Mouse (Mus musculus): Measurements from ENCODE around the gene Ppp6r2. TPM values are rescaled to one million over a fixed set of nuclear protein-coding genes. Genes with fewer than 3 reads are reported as not detected.

Gene Ppp6r2
- 29.1 and 41.4 TPM in 2 replicates for polyA plus RNA-seq (2012; rRNA removed)

DNA sequence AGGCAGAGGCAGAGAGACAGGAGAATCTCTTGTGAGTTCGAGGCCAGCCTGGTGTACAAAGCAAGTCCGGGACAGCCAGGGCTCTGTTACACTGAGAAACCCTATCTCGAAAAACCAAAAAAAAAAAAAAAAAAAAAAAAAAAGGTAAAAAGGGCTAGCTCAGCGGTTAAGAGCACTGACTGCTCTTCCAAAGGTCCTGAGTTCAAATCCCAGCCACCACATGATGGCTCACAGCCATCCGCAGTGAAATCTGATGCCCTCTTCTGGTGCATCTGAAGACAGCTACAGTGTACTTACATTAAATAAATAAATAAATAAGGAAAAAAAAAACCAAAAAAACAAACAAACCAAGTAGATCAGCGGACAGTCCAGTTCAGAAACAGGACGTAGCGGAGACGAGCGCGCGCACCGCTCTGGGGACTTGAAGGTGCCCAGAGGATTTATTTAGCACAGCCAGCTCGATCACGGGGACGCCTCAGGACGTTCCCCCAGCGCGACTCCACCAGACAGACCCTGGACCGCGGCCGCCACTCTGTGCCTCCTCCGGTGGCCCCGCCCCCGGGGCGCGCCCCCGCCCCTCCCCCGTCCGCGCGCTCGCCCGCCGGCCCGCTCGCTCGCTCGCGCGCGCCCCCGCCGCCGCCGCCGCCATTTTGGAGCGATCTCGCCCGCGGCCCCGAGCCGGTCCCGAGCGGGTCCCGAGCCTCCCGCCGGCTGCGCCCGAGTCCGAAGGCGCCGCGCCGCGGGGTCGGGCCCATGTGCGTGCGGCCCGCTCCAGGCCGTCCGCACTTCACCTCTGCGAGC is at the start of gene Ppp6r2:
Gene Ppp6r2 (plus strand): TSS at position 639 of the 801 bp plus-strand sequence.
- DNase-seq (ENCODE audit: low spot score) = peak; percentile 79

- no peak for DNase-seq (ENCODE audit: low spot score)
These were observed 45.9 kb upstream of the Ppp6r2 start for GRCm38 (mm10) chr15:89165478-89165877.

- no peak for DNase-seq (ENCODE audit: low spot score)
These were observed 42.4 kb upstream of the Ppp6r2 start for GRCm38 (mm10) chr15:89168922-89169321.

GRCm38 (mm10) chr15:89169431-89169830 is 41.9 kb upstream of the Ppp6r2 start:
- peak; percentile 58 for DNase-seq (ENCODE audit: low spot score)

DNA sequence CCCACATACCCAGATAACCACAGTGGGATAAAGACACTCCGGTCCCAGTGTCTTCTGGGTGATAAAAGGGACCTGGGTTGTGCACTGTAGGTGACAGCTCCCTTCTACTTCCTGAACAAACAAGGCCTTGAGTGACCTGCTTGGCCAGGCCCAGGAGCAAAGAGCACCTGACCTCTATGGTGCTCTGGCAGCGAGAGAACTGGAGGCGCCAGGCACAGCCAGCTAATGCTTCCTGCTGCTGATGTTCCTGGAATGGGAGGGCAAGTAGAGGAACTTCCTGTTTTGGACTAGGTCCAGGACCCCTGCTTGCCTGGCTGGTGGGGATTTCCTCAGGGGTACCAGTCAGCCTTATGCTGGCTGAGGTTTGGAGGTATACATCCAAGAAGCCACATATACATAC is 41.3 kb upstream of the Ppp6r2 start:
- DNase-seq (ENCODE audit: low spot score) = no peak

- no peak for DNase-seq (ENCODE audit: low spot score)
These were observed 39.8 kb upstream of the Ppp6r2 start for GRCm38 (mm10) chr15:89171526-89172051.

DNA sequence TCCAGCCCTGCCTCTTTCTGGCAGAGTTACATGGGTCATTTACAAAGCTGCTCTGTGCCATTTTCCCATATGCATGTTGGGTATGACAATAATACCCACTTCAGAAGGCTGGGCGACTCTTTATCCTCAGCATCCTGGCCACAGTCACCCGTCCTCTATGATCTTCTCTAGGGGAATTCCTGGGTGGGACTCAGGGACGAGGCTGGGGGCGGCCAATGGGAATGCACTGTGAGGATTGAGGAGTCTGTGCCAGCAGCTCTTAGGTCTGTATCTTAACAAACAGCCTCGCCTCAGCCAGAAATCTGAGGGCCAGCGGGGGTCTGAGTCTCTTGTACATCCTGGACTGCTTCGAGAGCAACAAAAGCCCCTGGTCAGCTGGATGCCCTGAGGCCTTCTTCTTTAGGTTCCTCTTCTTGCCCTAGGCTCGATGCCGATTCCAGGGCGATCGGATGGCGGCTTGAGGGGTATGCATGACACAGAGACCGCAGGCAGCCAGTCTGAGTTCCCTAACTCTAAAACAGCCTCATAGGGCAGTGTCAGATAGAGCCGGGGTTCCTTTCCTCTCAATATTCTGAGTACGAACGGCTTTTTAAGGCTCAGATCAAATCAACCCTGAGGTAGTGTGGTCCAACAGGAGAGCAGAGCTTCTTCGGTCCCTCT is 38.9 kb upstream of the Ppp6r2 start:
- no peak for DNase-seq (ENCODE audit: low spot score)

DNA sequence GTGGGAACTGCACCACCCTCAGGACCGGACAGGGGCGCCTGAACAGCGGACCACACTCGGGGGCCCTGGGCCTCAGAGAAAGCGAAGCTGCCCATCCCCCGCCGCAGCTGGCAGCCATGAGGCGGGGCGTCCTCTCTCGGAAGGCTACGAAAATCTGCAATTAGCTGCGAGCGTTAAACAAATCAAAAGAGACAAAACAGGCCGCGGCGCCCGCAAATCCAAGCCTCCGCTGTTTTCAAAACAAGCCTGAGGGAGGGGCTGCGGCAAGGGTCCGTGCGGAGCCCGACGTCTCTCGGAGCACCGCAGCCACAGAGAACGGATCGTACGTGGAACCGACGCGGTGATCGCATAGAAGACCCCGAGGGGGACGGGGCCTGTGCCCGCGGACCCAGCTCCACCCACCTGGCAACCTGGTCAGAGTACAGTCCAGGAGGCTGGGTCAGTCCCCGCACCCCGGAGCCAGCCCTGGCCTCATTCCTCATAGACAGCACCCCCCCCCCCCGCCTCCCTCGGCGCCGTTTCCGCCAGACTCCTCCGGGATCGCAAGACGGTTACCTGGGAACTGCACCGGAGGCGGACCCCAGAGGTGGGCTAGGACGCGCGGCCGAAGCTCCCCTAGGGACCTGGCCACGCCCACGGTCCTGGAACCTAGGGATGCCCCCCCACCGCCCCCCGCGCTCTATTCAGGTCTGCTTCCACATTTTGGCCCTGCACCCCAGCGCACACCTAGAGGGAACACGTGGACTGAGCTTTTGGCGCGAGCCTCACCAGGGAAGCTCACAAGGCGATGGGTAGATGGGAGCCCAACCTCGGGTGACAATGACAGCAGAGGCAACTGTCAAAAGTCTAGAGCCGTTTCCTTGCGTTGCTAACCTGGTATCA is 38.1 kb upstream of the Ppp6r2 start:
- DNase-seq (ENCODE audit: low spot score) = no peak

- DNase-seq (ENCODE audit: low spot score) = peak; percentile 54
These were observed 37.5 kb upstream of the Ppp6r2 start for GRCm38 (mm10) chr15:89173906-89174214.

- no peak for DNase-seq (ENCODE audit: low spot score)
These were observed 36.4 kb upstream of the Ppp6r2 start for GRCm38 (mm10) chr15:89174889-89175339.

- no peak for DNase-seq (ENCODE audit: low spot score)
These were observed 35.8 kb upstream of the Ppp6r2 start for GRCm38 (mm10) chr15:89175411-89176155.

GRCm38 (mm10) chr15:89177121-89177520 is 34.2 kb upstream of the Ppp6r2 start:
- DNase-seq (ENCODE audit: low spot score) = peak; percentile 74

DNA sequence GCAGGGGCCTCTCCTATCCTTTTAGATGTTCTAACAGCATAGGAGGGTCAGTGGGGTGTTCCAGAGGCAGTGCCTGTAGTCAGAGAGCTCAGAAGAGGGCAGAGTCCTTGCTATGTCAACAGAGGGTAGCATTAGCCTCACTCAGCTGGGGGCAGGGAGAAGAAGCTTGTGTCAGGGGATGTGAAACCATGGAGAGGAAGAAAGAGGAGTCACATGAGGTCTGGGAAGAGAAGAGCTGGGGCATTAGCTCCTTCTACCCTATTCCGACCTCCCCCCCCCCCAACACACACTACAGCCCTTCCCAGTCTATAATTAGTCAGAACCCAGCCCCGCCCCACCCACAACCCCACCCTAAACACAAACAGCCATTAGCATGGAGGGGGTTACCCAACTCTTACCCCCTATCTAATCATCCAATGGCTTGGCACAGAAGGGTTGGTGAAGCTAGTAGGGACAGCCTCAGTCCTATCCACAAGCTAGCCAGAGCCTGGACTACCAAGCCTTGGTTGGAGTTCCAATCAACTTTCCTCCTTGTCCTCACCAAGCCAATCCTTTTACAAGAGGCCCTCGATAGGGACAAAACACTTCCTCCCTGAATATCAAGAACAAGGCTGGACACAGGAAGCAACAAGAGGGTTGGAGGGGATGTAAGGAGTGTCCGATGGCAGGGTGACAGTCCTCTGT is 33.6 kb upstream of the Ppp6r2 start:
- DNase-seq (ENCODE audit: low spot score) = no peak

- no peak for DNase-seq (ENCODE audit: low spot score)
These were observed 33.0 kb upstream of the Ppp6r2 start for GRCm38 (mm10) chr15:89178260-89178860.

DNA sequence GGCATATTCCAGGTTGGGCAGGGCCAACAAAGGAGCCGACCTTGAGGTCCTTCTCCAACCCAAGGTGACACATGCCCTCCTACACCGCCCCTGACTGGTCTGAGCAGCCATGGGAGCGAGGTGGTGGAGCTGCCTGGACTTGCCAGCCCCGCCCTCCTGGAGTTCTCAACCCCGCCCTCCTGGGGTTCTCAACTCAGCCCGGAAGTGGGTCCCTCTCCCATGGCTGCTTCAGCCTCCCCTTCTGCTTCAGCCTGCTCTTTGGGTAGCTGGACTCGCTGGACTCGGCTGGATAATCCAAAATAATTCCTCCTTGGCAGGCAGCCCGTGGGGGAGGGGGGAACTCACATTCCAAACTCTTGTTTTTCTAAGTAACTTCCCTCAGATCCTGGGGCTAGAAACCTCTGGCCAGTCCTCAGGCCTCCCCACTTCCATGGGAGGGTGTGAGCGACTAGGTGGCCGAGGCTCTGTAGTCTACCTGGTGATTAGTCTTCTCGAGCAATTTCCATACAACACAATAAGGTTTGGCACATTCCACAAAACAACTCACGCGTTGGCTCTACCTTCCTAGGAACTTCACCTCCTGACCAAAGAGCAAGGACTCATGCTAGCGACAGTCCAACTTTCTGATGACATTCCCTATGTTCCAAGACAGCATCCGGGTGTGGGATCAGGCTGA is 32.3 kb upstream of the Ppp6r2 start:
- DNase-seq (ENCODE audit: low spot score) = peak; percentile 63

DNA sequence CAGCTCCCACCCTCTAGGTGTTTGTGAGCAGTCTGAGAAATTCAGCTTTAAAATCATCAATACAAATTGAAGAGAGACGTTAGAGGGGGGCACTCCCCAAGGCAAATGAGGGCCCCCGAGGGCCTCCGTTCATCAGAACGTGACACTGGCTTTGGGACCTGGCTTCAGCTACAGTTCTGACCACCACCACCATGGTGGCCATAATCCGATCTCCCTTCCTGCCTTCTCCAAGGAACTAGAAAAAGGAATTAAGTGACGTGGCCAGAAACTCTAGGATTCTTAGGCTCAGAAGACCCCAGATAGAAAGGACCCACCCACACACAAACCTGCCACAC is 31.8 kb upstream of the Ppp6r2 start:
- no peak for DNase-seq (ENCODE audit: low spot score)

DNA sequence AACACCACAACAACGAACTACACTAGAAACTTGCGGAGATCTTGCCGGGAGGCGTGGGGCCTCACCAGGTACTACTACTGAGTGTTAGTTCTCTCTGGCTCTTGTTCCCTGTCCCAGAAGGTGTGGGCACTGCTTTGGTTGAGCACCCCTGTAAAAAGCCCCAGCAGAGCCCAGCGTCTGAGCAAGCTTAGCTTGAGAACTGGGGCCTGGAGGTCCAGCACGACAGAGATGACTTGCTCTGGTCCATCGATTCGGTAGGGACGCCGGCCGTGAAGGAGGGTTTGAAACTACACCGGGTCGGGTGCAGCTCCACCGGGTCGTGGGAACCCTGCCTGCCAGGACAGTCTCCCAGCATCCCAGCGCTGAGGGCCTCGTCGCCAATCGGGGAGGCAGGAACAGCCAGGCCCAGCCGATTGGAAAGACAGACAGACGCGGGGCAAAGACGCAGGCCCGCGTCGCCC is 31.2 kb upstream of the Ppp6r2 start:
- no peak for DNase-seq (ENCODE audit: low spot score)

DNA sequence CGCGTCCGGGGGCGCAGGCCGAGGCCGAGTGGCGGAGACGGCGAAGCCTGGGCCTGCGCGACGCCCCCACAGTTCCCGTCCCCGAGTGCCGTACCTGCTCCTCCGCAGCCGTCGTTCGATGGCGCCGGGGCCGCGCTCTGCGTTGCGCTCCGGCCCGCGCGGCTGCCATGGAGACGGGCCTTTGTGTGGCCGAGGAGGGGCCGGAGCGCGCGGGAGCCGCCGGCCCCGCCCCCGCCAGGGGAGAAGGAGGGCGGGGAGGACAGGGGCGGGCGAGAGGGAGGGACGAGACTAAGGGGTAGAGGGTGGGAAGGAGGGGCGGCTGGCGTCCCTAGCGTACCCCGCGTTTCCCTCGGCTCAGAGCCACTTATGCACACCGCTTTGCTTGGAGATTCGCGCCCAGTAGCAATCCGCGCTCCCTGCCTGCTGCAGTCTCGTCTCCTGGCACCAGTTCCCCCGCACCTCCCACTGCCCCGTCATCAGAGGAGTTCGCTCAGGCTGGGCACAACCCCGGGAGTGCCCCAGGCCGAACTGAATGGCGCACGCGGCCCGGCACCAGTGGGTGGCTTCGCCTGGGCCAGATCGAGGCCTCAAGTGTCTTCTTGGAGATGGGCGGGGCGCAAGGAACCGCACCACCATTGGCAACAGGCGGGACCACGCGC is 30.7 kb upstream of the Ppp6r2 start, which contains the start of gene Plxnb2:
Gene Plxnb2 (minus strand): TSS at position 218 of the 659 bp plus-strand sequence.
- DNase-seq (ENCODE audit: low spot score) = peak; percentile 75

Measured in urinary bladder, adult 2 months (tissue).